Mouse (Mus musculus): ENCODE measurements around the gene Eef1g.

GRCm38 (mm10) chr19:9019298-9019697 lies 52.5 kb downstream of the Eef1g start:
- TF ChIP-seq CTCF (IDR thresholded peaks at IDR 0.05) (no peak), EP300 (IDR thresholded peaks at IDR 0.05) (peak; percentile 75; the same call in 1 of the 2 replicates)

Data from lung, postnatal 0 days (tissue).